Mouse (Mus musculus) gastrocnemius, postnatal 14 days (tissue): ENCODE results near the gene Pgrmc2. TPM values are rescaled to one million over a fixed set of nuclear protein-coding genes. Genes with fewer than 3 reads are reported as not detected.

Experiments used
- DNase-seq: peaks from one replicate; pipeline ENCODE4 v3.0.0; 2021; ENCODE audit warnings: mixed read lengths
- intact Hi-C: fragments of 180-260 bp; cut with DNase I; formaldehyde crosslinking; loops from one replicate; pipeline ENCODE4 v1.15.1; 2025; ENCODE audit warnings: low total_unique reads
- total RNA-seq, 2 experiments: library from RNA; stranded (reverse); gene quantifications; 2 replicates each; pipeline ENCODE4 v1.2.3; 2021

The Pgrmc2 gene
- total RNA-seq, 2 experiments from 2014 or later: 18.3 to 21.8 TPM

DNA sequence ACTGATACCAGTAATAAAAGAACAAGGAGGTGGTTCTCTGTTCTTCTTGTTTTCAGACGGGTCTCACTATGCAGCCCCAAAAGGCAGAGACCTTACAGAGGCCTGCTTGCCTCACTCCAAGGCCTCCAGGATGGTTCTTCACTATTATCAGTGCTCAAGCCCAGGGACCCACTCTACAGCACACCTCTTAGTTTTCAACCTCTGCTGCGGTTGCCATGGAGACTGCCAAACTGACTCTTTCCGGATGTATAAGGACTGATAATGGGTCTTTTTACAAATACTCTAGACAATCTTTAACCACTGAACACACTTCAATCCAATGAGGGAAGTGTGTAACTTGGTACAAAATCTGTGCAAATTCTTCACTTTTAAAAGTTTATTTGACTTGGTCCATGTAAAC is 2.1 kb downstream of the Pgrmc2 start:
- intact Hi-C loops: no loop called here

GRCm38 (mm10) chr3:41078673-41079072 is 4.2 kb downstream of the Pgrmc2 start:
- intact Hi-C loops: no loop called here
- DNase-seq: no peak

More for the DNA sequence above, 2.1 kb downstream of the Pgrmc2 start:
- DNase-seq: no peak

DNA sequence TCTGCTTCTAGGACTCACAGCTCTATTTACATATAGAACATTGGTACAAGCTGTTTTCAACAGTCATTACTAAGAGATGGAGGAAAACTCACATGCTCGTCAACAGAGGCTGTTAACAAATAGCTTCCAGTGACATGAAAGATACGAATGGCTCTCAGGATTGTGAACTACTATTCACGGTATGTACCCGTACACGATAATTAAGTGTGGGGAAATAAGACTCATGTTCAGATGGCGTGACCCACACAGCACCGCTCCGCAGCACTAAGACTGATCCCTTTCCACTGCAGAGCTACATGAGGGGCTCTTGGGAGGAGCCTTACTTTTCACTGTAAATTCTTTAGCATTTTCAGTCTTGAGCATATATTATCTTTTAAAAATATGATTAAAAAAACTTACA is 7.5 kb downstream of the Pgrmc2 start:
- no peak for DNase-seq
- intact Hi-C loops: no loop called here

DNA sequence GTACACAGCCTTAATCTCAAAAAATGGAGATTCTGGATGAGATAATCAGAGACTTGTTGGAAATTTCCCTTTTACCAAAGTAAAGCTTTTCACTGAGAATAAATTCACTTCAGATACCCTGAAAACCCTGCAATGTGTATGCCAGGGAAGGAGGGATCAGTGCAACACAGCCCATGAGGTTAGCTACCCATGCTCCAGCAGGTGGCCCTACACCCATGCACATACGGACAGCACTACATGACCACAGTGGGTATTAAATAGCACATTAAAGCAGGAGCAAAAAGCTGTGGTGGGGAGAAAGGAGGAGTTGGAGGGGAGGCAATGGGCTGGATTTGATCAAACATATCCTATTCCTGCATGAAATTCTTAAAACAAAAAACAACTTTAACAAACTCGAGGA is 12.3 kb downstream of the Pgrmc2 start:
- no peak for DNase-seq
- intact Hi-C loops: no loop called here

DNA sequence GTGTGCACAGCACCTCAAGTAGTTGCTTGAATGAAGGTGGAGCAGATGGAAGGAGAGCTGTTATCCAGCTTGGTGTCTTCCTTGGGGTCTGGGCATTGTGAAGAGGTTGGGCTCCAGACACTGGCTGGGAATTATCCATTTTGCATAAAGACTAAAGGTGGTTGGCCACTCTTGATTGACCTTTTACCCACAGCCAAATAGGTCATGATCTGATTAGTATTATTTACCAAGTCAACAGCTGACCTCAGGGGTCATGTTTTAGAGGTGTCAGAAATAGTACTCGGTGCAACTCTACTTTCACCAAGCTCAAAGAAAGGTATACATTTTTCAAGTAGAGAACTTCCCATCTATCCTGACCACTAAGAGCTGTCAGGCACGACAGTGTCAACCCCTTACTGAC is 17.5 kb downstream of the Pgrmc2 start:
- intact Hi-C loops: no loop called here
- DNase-seq: no peak

GRCm38 (mm10) chr3:41062758-41063157 is 20.1 kb downstream of the Pgrmc2 start:
- intact Hi-C loops: no loop called here
- DNase-seq: no peak

GRCm38 (mm10) chr3:41061831-41062565 is 20.8 kb downstream of the Pgrmc2 start:
- intact Hi-C loops: no loop called here

DNA sequence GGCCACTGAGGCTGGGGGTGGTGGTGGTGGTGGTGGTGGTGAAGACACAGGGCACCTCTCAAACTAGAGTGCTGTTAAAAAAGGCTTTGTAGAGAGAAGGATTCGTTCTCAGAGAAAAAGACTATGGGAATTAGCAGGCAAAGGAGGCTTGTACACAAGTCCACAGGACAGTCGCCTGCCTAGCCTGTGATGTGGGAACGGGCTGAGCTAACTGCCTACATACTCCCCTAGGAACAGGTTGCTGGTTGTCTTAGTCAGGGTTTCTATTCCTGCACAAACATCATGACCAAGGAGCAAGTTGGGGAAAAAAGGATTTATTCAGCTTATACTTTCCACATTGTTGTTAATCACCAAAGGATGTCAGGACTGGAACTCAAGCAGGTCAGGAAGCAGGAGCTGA is 23.6 kb downstream of the Pgrmc2 start:
- intact Hi-C loops: no loop called here
- no peak for DNase-seq

More at GRCm38 (mm10) chr3:41061831-41062565, 20.8 kb downstream of the Pgrmc2 start:
- DNase-seq: no peak

DNA sequence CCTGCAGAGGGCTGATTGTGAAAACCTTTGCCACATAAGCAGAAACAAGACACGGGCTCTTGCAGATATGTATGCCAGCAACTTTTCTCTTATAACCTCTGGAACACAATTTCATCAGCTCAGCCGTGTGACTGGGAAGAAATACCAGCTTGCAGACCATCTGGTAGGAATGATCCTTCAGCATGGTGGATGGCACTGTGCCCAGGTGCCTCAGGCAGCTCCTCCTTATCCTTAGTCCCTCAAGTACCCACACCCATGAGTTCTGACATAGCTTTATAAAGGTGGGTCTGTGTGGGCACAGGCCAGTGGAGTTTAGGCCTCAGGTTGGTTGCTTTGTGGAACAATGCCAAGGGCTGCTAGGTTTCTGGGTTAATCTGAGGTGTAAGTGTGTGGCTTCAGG is 24.5 kb downstream of the Pgrmc2 start:
- intact Hi-C loops: no loop called here
- no peak for DNase-seq

- DNase-seq: no peak
- intact Hi-C loops: no loop called here
Measured at GRCm38 (mm10) chr3:41053334-41053733, 29.5 kb downstream of the Pgrmc2 start.

GRCm38 (mm10) chr3:41047838-41048237 is 35.0 kb downstream of the Pgrmc2 start:
- intact Hi-C loops: no loop called here

DNA sequence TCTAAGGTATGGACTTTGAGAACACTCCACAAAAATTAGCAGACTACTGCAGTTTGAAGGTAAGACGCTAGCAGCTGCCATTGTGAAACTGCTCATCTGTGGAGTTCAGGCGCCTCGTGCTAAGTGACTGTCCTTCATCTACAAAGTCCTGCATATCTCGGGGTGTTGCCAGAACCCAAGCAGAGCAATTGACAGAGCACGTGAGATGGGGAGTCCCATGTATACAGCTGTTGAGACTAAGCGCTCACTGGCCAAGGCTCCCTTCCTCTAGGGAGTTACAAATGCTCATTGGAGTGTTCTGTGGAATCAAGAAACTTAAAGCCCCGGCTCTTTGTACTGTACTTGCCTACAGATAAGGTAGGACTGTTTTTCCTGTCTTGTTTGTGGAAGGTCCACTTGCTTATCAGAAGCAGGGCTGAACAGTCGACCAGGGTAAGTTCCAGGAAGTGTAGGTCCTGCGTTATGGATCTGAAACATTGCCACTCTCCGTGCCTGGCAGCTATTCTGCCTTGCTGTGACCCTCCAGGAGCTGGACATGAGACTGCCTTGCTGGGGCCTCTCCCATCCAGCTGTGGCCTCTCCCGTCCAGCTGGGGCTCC is 39.0 kb downstream of the Pgrmc2 start:
- intact Hi-C loops: no loop called here
- no peak for DNase-seq

More at GRCm38 (mm10) chr3:41047838-41048237, 35.0 kb downstream of the Pgrmc2 start:
- DNase-seq: no peak

GRCm38 (mm10) chr3:41042195-41042938 is 40.5 kb downstream of the Pgrmc2 start:
- intact Hi-C loops: no loop called here
- no peak for DNase-seq

- intact Hi-C loops: no loop called here
Measured at GRCm38 (mm10) chr3:41041241-41041640, 41.6 kb downstream of the Pgrmc2 start.

GRCm38 (mm10) chr3:41038297-41038916 is 44.4 kb downstream of the Pgrmc2 start:
- no peak for DNase-seq
- intact Hi-C loops: no loop called here

More at GRCm38 (mm10) chr3:41041241-41041640, 41.6 kb downstream of the Pgrmc2 start:
- no peak for DNase-seq

GRCm38 (mm10) chr3:41031286-41032210 is 51.3 kb downstream of the Pgrmc2 start:
- intact Hi-C loops: no loop called here
- no peak for DNase-seq

DNA sequence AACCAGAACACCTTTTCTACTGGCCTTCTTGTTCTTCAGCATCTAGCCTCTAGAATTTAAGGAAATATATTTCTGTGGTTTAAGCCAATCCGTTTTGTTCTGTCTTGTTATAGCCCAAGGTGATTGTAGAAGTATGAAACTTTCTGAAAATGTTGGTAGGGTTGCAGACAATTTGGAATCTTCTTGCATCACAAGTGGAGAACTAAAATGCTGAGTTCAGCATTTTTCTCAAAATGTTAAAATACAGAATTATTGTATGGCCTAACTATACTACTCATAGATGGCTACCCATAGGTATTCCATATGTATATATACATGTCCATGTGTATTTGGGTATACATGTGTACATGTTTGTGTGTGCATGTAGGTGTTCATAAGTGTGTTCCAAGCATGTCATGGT is 52.1 kb downstream of the Pgrmc2 start:
- no peak for DNase-seq
- intact Hi-C loops: no loop called here

- no peak for DNase-seq
Measured at GRCm38 (mm10) chr3:41021980-41022379, 60.9 kb downstream of the Pgrmc2 start.

GRCm38 (mm10) chr3:41020687-41021086 is 62.2 kb downstream of the Pgrmc2 start:
- intact Hi-C loops: no loop called here
- no peak for DNase-seq

More at GRCm38 (mm10) chr3:41021980-41022379, 60.9 kb downstream of the Pgrmc2 start:
- intact Hi-C loops: no loop called here
